Mouse (Mus musculus) heart, adult 2 months (tissue): ENCODE measurements around the gene 4931406P16Rik. TPM values are rescaled to one million over a fixed set of nuclear protein-coding genes. Genes with fewer than 3 reads are reported as not detected.

Experiments used
- DNase-seq, 2 experiments: peaks; one replicate each; pipeline ENCODE4 v3.0.0; 2021
- H3K27ac ChIP-seq: fragments of 200-600 bp; 2 replicates; pipeline ENCODE4 v1.8.1; 2022
- H3K27me3 ChIP-seq: fragments of 200-500 bp; 2 replicates; pipeline ENCODE4 v1.6.1; 2012; ENCODE audit warnings: mild to moderate bottlenecking, low read length, inconsistent platforms, mixed read lengths; ENCODE audit not compliant: control insufficient read depth, insufficient read depth
- H3K36me3 ChIP-seq: fragments of 200-500 bp; 2 replicates; pipeline ENCODE4 v1.6.1; 2012; ENCODE audit warnings: low read length, inconsistent platforms; ENCODE audit not compliant: control insufficient read depth, insufficient read depth
- H3K4me1 ChIP-seq: fragments of 200-500 bp; 2 replicates; pipeline ENCODE4 v1.6.1; 2011; ENCODE audit warnings: low read length; ENCODE audit not compliant: control insufficient read depth, insufficient read depth
- H3K4me3 ChIP-seq: fragments of 200-600 bp; 2 replicates; pipeline ENCODE4 v1.8.1; 2022
- H3K79me2 ChIP-seq: fragments of 200-500 bp; replicated peaks from 2 replicates; pipeline ENCODE4 v1.6.1; 2012; ENCODE audit warnings: mild to moderate bottlenecking, inconsistent platforms, low read length, moderate library complexity, mixed read lengths; ENCODE audit not compliant: control insufficient read depth, insufficient read depth
- H3K9ac ChIP-seq: fragments of 200-500 bp; 2 replicates; pipeline ENCODE4 v1.6.1; 2012; ENCODE audit warnings: low read depth, mild to moderate bottlenecking, control low read depth, inconsistent platforms, low read length, mixed read lengths
- CTCF ChIP-seq: fragments of 200-600 bp; IDR thresholded peaks from 2 replicates; pipeline ENCODE4 v1.8.1; 2022; ENCODE audit warnings: antibody characterized with exemption, mild to moderate bottlenecking, moderate library complexity
- EP300 ChIP-seq: fragments of 200-500 bp; IDR thresholded peaks from 2 replicates; pipeline ENCODE4 v1.6.1; 2011; ENCODE audit warnings: low read depth, low read length, control low read depth; ENCODE audit not compliant: insufficient read depth
- POLR2A ChIP-seq: fragments of 200-500 bp; IDR thresholded peaks from 2 replicates; pipeline ENCODE4 v1.6.1; 2011; ENCODE audit warnings: mild to moderate bottlenecking, low read depth, low read length, control low read depth; ENCODE audit not compliant: insufficient read depth
- WGBS: fragments of 180-500 bp; shearing (Covaris S2); methylation state at CpG from one replicate; pipeline ENCODE4 v1.1.7; 2018; 5-methylcytosine and 5-hydroxymethylcytosine counted together
- intact Hi-C: fragments of 180-260 bp; cut with DNase I; formaldehyde crosslinking; loops from one replicate; pipeline ENCODE4 v1.15.1; 2025
- polyA plus RNA-seq: library from polyadenylated mRNA; depleted of rRNA; stranded (reverse); fragments of >200 nt; gene quantifications from 2 replicates; pipeline ENCODE4 v1.2.3, GENCODE M21; 2012
- total RNA-seq, 2 experiments: library from RNA; stranded (reverse); gene quantifications; 2 replicates each; pipeline ENCODE4 v1.2.3; 2021

Gene 4931406P16Rik
- total and polyA plus RNA-seq, 3 experiments, result 24.9 to 44.1 (median 40.7) TPM

DNA sequence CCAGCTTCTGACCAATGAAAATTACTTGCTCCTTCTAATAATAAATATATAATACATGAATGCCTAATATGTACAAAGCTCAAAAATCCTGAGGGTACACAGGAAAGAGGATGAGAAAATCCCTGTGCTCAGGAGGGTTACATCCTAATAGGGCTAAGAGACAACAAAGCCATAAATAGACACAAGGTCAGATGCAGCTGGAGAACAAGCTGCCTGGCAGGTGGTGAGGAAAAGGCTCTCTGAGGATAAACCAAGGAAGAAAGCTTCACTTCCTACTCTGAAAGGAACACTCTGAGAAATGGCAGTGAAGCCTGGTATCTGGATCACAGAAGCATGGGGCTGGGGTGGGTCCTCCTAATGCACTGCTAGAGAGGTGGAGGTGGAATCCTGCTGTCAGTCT is 46.9 kb downstream of the 4931406P16Rik start:
- no peak overlapping the region for H3K4me3 ChIP-seq
- peaks cover 26% of the 10 kb centered on the region for H3K4me1 ChIP-seq
- no peak for TF ChIP-seq EP300
- TF ChIP-seq CTCF, result no peak
- no peak for TF ChIP-seq POLR2A
- H3K27ac ChIP-seq, result peak overlapping the region; percentile 68
- intact Hi-C loops, result loop anchor here (1.0 to 10.0 kb wide), 4 partner anchors 46 to 388 kb away; partner anchors contain the start of genes 4931406P16Rik and Kctd15
- peaks cover 7% of the 10 kb centered on the region; the same call in 1 of the 2 replicates for H3K79me2 ChIP-seq
- peaks cover 55% of the 10 kb centered on the region for H3K36me3 ChIP-seq
- H3K9ac ChIP-seq, result 0 out of 2 replicates have a peak overlapping the region, but pooled peaks have one; percentile 26
- H3K27me3 ChIP-seq, result no peaks in the 10 kb centered on the region
- DNase-seq, result peak in 1 of 2 experiments; percentile 14

- TF ChIP-seq POLR2A (no peak), EP300 (peak; percentile 71), CTCF (peak; percentile 86)
- peaks cover 26% of the 10 kb centered on the region for H3K4me1 ChIP-seq
- peak; percentile 61 to 68 for DNase-seq
- H3K36me3 ChIP-seq, result peaks cover 55% of the 10 kb centered on the region
- peaks cover 7% of the 10 kb centered on the region; the same call in 1 of the 2 replicates for H3K79me2 ChIP-seq
- H3K27me3 ChIP-seq, result no peaks in the 10 kb centered on the region
- peak overlapping the region; percentile 68 for H3K27ac ChIP-seq
- 8% methylated on average over 5 of the region's 5 CpGs for WGBS
- intact Hi-C loops, result loop anchor here (1.0 to 10.0 kb wide), 4 partner anchors 47 to 389 kb away; partner anchors contain the start of genes 4931406P16Rik and Kctd15
- H3K4me3 ChIP-seq, result no peak overlapping the region
- peak overlapping the region; percentile 61 for H3K9ac ChIP-seq
These were observed 47.4 kb downstream of the 4931406P16Rik start for GRCm38 (mm10) chr7:34265876-34266346.

GRCm38 (mm10) chr7:34263437-34263836 is 49.9 kb downstream of the 4931406P16Rik start:
- 82% methylated on average over 5 of the region's 5 CpGs for WGBS
- Histone ChIP-seq H3K27me3 (no peaks in the 10 kb centered on the region), H3K9ac (no peak overlapping the region), H3K36me3 (peaks cover 51% of the 10 kb centered on the region), H3K27ac (no peak overlapping the region; the same call in 1 of the 2 replicates), H3K79me2 (peaks cover 5% of the 10 kb centered on the region; the same call in 1 of the 2 replicates), H3K4me3 (no peak overlapping the region), H3K4me1 (peaks cover 21% of the 10 kb centered on the region)
- TF ChIP-seq CTCF (no peak), EP300 (no peak), POLR2A (no peak)
- intact Hi-C loops, result loop anchor here (10.0 kb wide), 1 partner anchor 391 kb away; the partner anchor contains the start of gene Kctd15
- DNase-seq, result no peak

- 76% methylated on average over 1 of the region's 1 CpGs for WGBS
- H3K4me1 ChIP-seq, result peaks cover 13% of the 10 kb centered on the region
- DNase-seq, result no peak
- no peaks in the 10 kb centered on the region for H3K27me3 ChIP-seq
- intact Hi-C loops, result no loop called here
- H3K27ac ChIP-seq, result no peak overlapping the region
- TF ChIP-seq POLR2A (no peak), EP300 (no peak), CTCF (no peak)
- H3K79me2 ChIP-seq, result no peaks in the 10 kb centered on the region; the same call in 1 of the 2 replicates
- no peak overlapping the region for H3K4me3 ChIP-seq
- peaks cover 60% of the 10 kb centered on the region for H3K36me3 ChIP-seq
- no peak overlapping the region for H3K9ac ChIP-seq
These were observed 54.9 kb downstream of the 4931406P16Rik start for GRCm38 (mm10) chr7:34258407-34258806.

DNA sequence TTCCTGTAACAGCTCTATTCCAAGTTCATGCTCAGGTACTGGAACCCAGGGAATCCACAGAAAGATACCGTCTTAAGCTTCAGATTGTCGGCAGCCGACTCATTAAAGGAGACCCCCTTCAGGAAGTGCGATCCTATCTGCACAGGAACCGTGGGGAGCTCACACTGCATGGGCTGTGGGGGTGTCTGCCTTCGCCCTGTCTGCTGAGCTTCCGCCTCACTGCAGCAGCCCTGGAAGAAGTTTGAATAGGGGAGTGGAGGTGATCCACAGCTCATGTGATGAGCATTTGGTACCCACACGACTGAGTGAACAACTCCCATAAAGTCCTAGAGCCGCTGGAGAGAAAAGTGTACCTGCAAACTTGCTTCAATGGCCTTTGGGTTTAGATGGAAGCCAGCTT is 56.1 kb downstream of the 4931406P16Rik start:
- peaks cover 13% of the 10 kb centered on the region for H3K4me1 ChIP-seq
- H3K27me3 ChIP-seq, result no peaks in the 10 kb centered on the region
- no peak overlapping the region for H3K4me3 ChIP-seq
- DNase-seq, result no peak
- 47% methylated on average over 9 of the region's 9 CpGs for WGBS
- peak overlapping the region; percentile 88 for H3K27ac ChIP-seq
- intact Hi-C loops, result no loop called here
- no peaks in the 10 kb centered on the region for H3K79me2 ChIP-seq
- no peak for TF ChIP-seq EP300
- TF ChIP-seq POLR2A, result no peak
- TF ChIP-seq CTCF, result no peak
- no peak overlapping the region for H3K9ac ChIP-seq
- peaks cover 64% of the 10 kb centered on the region for H3K36me3 ChIP-seq

GRCm38 (mm10) chr7:34255916-34256315 is 57.4 kb downstream of the 4931406P16Rik start:
- Histone ChIP-seq H3K36me3 (peaks cover 69% of the 10 kb centered on the region), H3K27ac (peak overlapping the region; percentile 88), H3K9ac (no peak overlapping the region), H3K27me3 (no peaks in the 10 kb centered on the region), H3K4me3 (no peak overlapping the region), H3K79me2 (no peaks in the 10 kb centered on the region), H3K4me1 (peaks cover 13% of the 10 kb centered on the region)
- no peak for TF ChIP-seq EP300
- no peak for TF ChIP-seq POLR2A
- no peak for TF ChIP-seq CTCF
- intact Hi-C loops, result loop anchor here (1.0 kb wide), 1 partner anchor 56 kb away; no protein-coding TSS in a partner anchor
- WGBS, result 67% methylated on average over 1 of the region's 1 CpGs
- DNase-seq, result no peak
